10 mouse cellular contexts compared by ENCODE assay signal in genomic region chr13:48530685-48531084, GRCm38 (mm10). TPM values are rescaled to one million over a fixed set of nuclear protein-coding genes. Genes with fewer than 3 reads are reported as not detected.
DNase-seq lines count a peak whose midpoint lies in the region; ATAC-seq and TF ChIP-seq lines count a peak whose summit lies in the region.
"Had no signal": no experiment of that assay in that cellular context is flagged by ENCODE, and none has a peak within 500 bp of the region (broad histone marks: within the 10 kb centered on the region; RNA-seq: fewer than 3 reads in every experiment).

No protein-coding gene starts in this region.

- H3K4me3 ChIP-seq in lung, adult 2 months (replicated peaks; ENCODE audit: extremely low read depth, low read depth, low read length): no peak overlapping the region
- no peak overlapping the region for H3K4me3 ChIP-seq in embryonic facial prominence, embryonic 10.5 days
- H3K4me3 ChIP-seq in forebrain, embryonic 11.5 days (ENCODE audit: low read depth, low read length): no peak overlapping the region
- H3K4me3 ChIP-seq: limb, embryonic 12.5 days had no signal

- 37% methylated on average over 2 of the region's 2 CpGs for WGBS in lung, adult 2 months
- 71% methylated on average over 2 of the region's 2 CpGs for WGBS in embryonic facial prominence, embryonic 10.5 days
- WGBS in forebrain, embryonic 11.5 days: 71% methylated on average over 2 of the region's 2 CpGs

- no peak overlapping the region for H3K4me2 ChIP-seq in forebrain, embryonic 11.5 days (ENCODE audit: low read depth, low read length, severe bottlenecking)
- H3K4me2 ChIP-seq: limb, embryonic 12.5 days had no signal

- H3K36me3 ChIP-seq in embryonic facial prominence, embryonic 10.5 days (replicated peaks): peaks cover 23% of the 10 kb centered on the region
- no peaks in the 10 kb centered on the region for H3K36me3 ChIP-seq in forebrain, embryonic 11.5 days (ENCODE audit: control insufficient read depth, insufficient read depth, low read length)

- H3K4me1 ChIP-seq in lung, adult 2 months (ENCODE audit: control insufficient read depth, insufficient read depth, low read length): no peaks in the 10 kb centered on the region; the same call in 1 of the 2 replicates
- no peaks in the 10 kb centered on the region for H3K4me1 ChIP-seq in embryonic facial prominence, embryonic 10.5 days
- 0 out of 2 replicates have a peak, but pooled peaks cover 2% of the 10 kb centered on the region for H3K4me1 ChIP-seq in forebrain, embryonic 11.5 days (replicated peaks; ENCODE audit: control insufficient read depth, insufficient read depth, low read length)
- H3K4me1 ChIP-seq: limb, embryonic 12.5 days had no signal

- no peak for ATAC-seq in forebrain, embryonic 11.5 days (replicated peaks; ENCODE audit: low FRiP score)
- ATAC-seq in monocyte, adult 5-6 weeks (replicated peaks; ENCODE audit: insufficient number of reproducible peaks, low FRiP score, low TSS enrichment, poor library complexity, severe bottlenecking): no peak

- no peaks in the 10 kb centered on the region for H3K27me3 ChIP-seq in embryonic facial prominence, embryonic 10.5 days (replicated peaks; ENCODE audit: low read depth, poor library complexity, severe bottlenecking)
- H3K27me3 ChIP-seq in forebrain, embryonic 11.5 days (ENCODE audit: control insufficient read depth, insufficient read depth, low read length): no peaks in the 10 kb centered on the region
- H3K27me3 ChIP-seq: limb, embryonic 12.5 days had no signal

- H3K9ac ChIP-seq in forebrain, embryonic 11.5 days (ENCODE audit: low read length): no peak overlapping the region
- H3K9ac ChIP-seq: limb, embryonic 12.5 days had no signal

- no peak overlapping the region for H3K27ac ChIP-seq in embryonic facial prominence, embryonic 10.5 days (replicated peaks)
- H3K27ac ChIP-seq in forebrain, embryonic 11.5 days (ENCODE audit: low read depth, low read length): no peak overlapping the region
- H3K27ac ChIP-seq: limb, embryonic 12.5 days had no signal

- DNase-seq in lung, adult 18-20 months: peak; percentile 49 to 52
- DNase-seq in lung, adult 2 months: no peak
- DNase-seq in embryonic facial prominence, embryonic 10.5 days (ENCODE audit: low spot score): peak; percentile 12
- DNase-seq in heart, postnatal 36 days: peak; percentile 53 to 55
- DNase-seq in ovary, postnatal 10 days (ENCODE audit: low spot score): peak; percentile 21
- DNase-seq in forebrain, embryonic 11.5 days (ENCODE audit: low spot score): no peak
- DNase-seq in spleen, adult 18-20 months: no peak

- intact Hi-C loops in heart, postnatal 36 days (cut with DNase I): loop anchor here (10.0 kb wide), 1 partner anchor 274 kb away; no protein-coding TSS in a partner anchor

- H3K9me3 ChIP-seq in embryonic facial prominence, embryonic 10.5 days: no peaks in the 10 kb centered on the region
- no peaks in the 10 kb centered on the region for H3K9me3 ChIP-seq in forebrain, embryonic 11.5 days (ENCODE audit: control insufficient read depth, low read length)
- H3K9me3 ChIP-seq: limb, embryonic 12.5 days had no signal

- TF ChIP-seq CTCF in lung, adult 2 months (IDR thresholded peaks at IDR 0.05; ENCODE audit: insufficient read depth, low read length): no peak

- no peak for TF ChIP-seq POLR2A in lung, adult 2 months (IDR thresholded peaks at IDR 0.05; ENCODE audit: borderline replicate concordance, extremely low read depth, low read depth, low read length)

RNA-seq across cellular contexts. Expression of gene A830005F24Rik, which starts 17.3 kb away (rescaled TPM):
- not detected in 2 replicates for polyA plus RNA-seq in lung, adult 2 months (2012; rRNA removed)
- 2.7 TPM in 2 replicates for polyA plus RNA-seq in embryonic facial prominence, embryonic 10.5 days (2016; fragmentation: Nextera tagmentation; extraction: Ambion mirVana)
- not detected for total RNA-seq in heart, postnatal 36 days (2021)
- 1.6 and 2.3 TPM in 2 replicates for polyA plus RNA-seq in forebrain, embryonic 11.5 days (2014; fragmentation: Nextera tagmentation; extraction: Ambion mirVana)
- total RNA-seq in monocyte, adult 5-6 weeks (2017): 0.95 to 1.7 TPM (median 1.3 TPM) in 3 replicates
- total RNA-seq: adrenal gland, adult 18-20 months had no signal

RNA-seq across cellular contexts. Expression of gene Zfp169, which starts 17.4 kb away (rescaled TPM):
- 7.7 and 8.9 TPM in 2 replicates for polyA plus RNA-seq in lung, adult 2 months (2012; rRNA removed)
- 4.6 and 4.9 TPM in 2 replicates for polyA plus RNA-seq in embryonic facial prominence, embryonic 10.5 days (2016; fragmentation: Nextera tagmentation; extraction: Ambion mirVana)
- total RNA-seq in heart, postnatal 36 days (2021): 1 to 10 TPM; 3.7 to 4.9 TPM
- polyA plus RNA-seq in forebrain, embryonic 11.5 days (2014; fragmentation: Nextera tagmentation; extraction: Ambion mirVana): 8.0 and 8.9 TPM in 2 replicates
- 6.1 to 31.0 TPM (median 8.3 TPM) in 3 replicates for total RNA-seq in monocyte, adult 5-6 weeks (2017)

Comparison
In these comparisons a context has a peak if more than half of its experiments do, and no peak if none do; other contexts are left out.
1. DNase-seq: peak in lung, adult 18-20 months (2 of 2), embryonic facial prominence, embryonic 10.5 days (single experiment), heart, postnatal 36 days (2 of 2) and ovary, postnatal 10 days (single experiment); none in lung, adult 2 months (single experiment), forebrain, embryonic 11.5 days (single experiment) and spleen, adult 18-20 months (0 of 2).